Mouse (Mus musculus): Measurements from ENCODE around the gene Sirt4. TPM values are rescaled to one million over a fixed set of nuclear protein-coding genes. Genes with fewer than 3 reads are reported as not detected.

The Sirt4 gene
- polyA plus RNA-seq, 1 experiment = 6.3 TPM

DNA sequence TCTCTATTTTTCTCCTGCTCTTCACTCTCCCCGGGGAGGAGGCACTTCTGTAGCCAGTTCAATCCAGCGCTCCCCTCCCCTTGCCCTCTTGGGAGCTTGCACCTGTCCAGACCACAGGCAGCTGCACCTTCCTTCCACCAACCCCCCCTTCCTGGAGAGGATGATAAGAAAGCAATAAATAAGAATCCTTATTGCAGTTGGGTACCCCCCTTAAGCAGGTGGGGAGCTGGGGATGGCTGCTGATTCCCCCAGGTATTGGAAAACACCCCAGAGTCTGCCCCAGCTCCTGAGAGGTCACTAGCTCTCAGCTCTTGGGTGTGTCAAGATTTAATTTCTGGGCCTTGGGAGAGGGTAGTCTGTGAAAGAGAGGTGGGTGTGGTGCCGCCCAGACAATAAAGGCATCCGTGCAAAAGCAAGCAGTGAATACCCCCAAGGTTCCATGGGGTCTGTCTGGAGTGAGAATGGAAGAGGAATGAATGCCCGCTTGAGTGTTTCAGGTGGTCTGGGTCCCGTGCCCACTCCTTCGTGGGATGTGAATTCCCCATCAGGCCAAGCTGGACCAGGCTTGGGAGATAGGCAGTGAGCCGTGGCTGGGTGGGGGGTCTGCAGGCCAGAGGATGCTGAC is 48.7 kb downstream of the Sirt4 start:
- TF ChIP-seq GATA1 (IDR thresholded peaks at IDR 0.05; ENCODE audit: low read length) = no peak

DNA sequence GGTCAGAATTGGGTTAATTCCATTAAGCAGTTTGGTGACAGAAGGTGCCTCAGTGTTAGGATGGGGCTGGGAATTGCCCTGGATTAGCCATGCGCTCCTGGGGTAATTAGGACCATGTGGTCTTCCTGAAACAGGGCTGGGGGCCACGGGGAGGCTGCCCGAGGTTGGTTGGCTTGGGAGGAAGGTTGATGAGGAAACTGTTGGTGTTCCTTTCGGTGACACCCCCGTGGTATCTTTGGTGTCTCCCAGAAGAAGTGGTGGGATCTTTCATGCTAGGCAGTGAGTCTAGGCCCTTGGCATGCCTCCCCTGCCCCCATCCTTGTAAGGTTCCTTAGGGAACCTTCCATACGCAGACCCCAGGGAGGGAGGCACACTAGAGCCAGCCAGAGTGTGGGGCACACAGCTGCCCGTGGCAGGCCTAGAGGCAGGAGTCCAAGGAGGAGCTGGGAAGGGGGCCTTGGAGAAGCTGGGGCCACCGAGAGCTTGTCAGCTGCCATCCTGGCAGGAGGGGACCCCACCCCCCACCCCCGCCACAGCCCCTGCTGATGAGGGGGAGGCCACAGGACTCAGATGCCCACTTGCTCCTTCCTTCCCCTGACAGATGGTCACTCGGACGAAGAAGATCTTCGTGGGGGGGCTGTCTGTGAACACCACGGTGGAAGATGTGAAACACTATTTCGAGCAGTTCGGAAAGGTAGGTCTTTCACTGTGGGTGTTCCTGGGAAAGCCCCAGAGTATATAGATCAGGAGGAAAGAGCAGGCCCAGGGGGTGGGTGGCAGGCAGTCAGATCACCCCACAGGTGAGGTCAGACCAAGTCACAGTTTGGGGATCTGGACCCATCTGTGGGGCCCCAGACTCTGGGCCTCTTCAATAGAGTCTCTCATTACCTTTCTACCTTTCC is 49.4 kb downstream of the Sirt4 start:
- no peak for TF ChIP-seq GATA1 (IDR thresholded peaks at IDR 0.05; ENCODE audit: low read length)

DNA sequence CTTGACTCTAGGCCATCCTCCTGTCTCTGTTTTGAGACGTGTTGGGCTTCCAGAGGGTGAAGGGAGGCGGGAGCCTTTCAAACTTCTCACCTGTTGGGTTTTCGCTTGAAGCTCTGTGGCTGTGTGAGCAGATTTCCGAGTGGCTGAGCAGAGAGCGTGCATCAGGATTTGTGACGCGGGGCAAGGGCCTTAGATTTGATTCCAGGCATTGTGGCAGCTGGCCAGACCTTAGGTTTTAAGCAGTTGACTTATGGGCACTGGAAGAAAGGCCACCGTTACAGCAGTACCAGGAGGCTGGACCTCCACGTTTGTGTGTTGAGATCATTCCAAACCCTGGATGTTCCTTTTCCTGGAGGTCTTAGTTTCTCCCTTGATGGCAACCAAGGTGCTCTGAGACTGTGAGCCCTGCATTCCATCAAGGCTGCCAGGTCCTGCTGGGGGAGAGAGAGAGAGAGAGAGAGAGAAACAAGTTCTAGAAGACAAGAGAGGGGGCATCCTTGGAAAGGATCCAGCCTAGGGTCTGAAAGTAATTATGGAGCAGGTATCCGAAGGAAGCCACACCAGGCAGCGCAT is 50.2 kb downstream of the Sirt4 start:
- no peak for TF ChIP-seq GATA1 (IDR thresholded peaks at IDR 0.05; ENCODE audit: low read length)

DNA sequence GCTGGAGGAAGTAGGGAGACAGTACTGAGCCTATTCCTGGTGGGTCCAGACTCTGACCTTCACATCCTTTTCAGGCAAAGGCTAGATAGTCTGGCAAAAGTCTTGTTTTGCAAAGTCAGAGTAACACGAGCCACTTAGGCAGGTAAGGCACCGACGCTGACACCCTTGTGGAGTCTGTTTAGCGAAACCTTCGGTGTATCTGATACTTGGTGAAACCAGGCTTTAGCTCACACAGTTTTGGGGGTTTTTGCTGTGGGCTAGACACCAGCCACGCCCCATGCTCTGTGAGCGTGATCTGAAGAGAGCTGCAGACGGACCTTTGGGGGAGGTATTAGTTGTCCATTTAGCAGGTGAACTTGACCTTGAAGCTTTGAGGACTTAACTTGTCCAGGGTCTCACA is 51.3 kb downstream of the Sirt4 start:
- no peak for TF ChIP-seq GATA1 (IDR thresholded peaks at IDR 0.05; ENCODE audit: low read length)

DNA sequence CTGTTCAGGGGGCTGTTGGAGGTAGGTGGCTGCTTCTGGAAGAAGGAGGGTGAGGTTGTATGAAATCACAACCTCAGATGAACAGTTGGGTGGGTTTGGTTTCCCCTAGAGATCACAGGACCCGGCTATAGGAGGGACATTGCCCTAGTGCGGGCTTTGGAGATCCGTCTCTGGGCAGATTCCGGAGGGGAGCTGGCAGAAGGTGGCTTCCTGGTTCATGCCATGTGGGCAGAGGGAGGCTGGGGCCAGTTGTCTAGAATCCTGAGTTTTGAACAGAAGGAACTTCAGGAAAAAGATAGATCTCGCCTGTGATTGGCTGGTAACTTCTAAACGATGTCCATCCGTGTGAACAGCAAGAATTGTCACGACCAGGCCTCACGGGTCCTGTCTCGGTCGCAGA is 52.1 kb downstream of the Sirt4 start:
- TF ChIP-seq GATA1 (IDR thresholded peaks at IDR 0.05; ENCODE audit: low read length) = no peak

DNA sequence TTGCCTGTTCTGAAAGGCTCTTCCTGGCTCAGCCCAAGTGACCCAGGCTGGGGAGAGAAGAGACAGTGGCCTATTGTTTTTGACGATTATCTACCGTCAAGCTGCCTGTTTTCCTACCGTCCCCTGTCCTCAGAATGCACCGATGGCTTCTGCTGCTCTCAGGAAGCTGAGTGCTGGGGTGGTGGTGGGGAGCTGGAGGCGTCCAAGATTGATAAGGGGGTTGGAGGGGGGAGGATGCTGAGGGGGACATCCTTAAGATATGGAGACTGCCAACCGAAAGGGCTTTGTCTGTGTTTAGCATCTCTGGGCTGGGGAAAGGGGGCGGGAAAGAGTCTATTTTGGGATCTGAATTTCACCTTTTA is 52.6 kb downstream of the Sirt4 start:
- TF ChIP-seq GATA1 (IDR thresholded peaks at IDR 0.05; ENCODE audit: low read length) = no peak

DNA sequence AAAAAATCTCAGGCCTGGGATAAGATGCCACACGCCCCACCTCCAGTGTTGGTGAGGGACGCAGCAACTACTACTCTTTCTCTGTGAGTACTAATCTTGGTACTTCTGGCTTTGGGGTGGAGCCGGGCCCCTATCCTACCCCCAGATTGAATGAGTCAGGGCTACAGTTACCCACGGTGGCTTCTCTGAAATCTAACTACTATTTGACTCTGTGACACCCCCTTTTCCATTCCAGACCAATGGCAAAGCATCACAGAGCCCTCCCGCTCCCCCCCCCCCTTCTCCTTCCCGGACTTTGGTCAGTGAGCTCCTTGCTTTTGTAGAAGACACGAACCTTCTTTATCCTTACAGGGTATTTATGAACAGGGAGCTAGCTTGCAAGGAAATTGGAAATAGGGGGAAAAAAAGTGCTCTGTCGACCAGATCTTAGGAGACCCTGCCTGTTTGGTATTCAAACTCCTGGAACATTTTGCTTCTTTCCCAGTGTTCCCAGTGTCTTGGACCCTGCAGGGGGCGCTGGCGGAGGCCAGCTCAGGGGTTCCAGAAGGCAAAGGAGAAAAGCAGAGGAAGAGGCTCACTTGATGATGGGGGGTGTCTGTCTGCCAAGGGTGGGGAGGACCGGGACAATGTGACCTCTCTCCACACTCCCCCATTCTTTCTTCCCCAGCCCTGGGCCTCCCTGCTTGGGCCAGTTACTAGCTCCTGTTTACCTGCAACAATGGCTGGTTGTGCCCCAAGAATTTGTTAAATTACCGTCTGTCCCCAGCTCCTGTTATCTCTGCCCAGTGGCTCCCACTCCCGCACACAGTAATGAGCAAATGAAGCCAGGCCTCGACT is 53.2 kb downstream of the Sirt4 start:
- TF ChIP-seq GATA1 (IDR thresholded peaks at IDR 0.05; ENCODE audit: low read length) = no peak

DNA sequence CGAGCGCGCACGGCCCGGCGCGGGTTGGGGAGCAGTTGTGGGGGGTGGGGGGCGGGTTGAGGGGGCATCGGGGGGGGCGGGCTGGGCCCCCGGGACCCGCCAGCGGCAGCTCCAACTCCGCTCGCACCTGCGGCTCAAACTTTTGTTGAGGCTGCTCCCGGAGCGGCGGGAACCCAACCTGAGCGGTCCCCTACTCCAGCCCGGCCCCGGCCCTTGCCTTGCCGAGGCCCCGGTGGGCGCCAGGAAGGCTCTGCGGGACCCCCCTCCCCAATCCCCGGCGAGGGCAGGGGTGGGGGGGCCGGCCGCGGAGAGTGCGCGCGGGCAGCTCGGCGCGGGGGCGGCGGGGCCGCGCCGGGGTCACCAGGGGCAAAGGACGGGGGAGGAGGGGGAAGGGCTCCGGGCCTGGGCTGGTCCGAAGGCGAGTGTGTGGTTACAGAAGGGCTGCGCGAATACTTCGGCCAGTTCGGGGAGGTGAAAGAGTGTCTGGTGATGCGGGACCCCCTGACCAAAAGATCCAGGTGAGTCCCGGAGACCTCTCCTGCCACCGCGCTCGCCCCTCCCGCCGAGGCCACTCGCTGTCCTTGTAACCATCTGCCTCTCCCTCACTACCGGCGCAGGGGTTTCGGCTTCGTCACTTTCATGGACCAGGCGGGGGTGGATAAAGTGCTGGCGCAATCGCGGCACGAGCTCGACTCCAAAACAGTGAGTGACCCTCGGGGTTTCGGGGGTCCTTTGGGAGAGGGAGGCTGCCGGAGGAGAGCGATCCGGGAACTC is 54.2 kb downstream of the Sirt4 start:
- TF ChIP-seq GATA1 (IDR thresholded peaks at IDR 0.05; ENCODE audit: low read length) = no peak

DNA sequence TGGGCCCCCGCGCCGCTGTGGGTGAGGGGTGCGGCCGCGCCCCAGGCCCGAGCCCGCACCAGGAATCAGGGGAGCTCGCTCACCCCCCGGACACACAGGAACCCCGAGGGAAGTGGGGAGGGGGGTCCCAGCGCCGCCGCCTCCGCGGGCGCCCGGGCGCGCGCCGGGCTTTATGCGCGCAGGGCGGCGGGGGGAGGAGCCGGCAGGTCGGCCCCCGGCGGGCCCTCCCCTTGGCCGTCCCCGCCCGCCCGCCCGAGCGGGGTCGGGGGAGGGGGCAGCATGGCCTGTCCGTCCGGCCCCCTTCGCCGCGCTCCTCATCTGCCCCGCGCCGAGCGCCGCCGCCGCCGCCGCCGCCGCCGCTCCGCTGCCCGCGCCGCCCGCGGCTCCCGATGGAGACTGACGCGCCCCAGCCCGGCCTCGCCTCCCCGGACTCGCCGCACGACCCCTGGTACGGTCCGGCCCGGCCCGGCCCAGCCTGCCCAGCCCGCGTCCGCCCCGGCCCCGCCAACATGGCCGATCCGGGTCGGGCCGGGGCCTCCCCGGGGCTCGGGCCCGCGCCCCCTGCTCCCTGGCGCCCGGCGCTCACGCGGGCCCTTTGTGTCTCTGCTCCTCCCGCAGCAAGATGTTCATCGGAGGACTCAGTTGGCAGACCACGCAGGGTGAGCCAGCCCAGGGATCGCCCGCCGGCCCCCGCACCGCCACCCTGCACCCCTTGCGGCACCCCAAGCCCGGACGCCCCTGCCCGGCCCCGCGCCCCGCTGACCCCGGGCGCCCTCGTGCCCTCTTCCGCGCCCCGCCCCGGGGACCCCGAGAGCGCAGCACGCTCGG is 55.0 kb downstream of the Sirt4 start, which contains the start of gene Msi1:
Msi1 (plus strand) TSS at position 241 of the 828 bp plus-strand sequence.
- no peak for TF ChIP-seq GATA1 (IDR thresholded peaks at IDR 0.05; ENCODE audit: low read length)

DNA sequence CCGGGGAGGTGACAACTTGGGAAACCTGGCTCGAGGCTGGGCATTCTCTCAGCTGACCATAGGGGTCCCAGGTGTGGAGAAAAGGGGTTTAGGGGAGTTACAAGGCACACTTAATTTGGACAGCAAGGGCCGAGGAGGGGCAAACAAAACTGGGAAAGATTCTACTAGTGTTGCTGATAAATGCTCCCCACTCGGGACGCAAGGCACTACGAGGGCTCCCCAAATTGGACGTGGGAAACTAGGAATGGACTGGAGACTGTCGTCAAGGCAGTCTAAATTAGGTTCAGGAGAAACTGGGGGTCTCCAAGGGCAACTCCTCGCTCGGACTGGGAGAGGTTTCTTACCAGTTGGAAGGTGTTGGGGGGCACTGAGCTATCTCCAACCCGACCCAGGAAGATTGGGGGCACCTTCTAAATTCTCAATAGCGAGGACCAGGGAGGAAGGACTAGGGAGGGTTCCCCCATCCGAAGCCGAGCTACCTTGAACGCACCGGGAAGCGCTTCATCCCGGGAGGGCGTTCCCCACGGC is 55.6 kb downstream of the Sirt4 start:
- TF ChIP-seq GATA1 (IDR thresholded peaks at IDR 0.05; ENCODE audit: low read length) = no peak

Other genes starting within 250 kb of the Sirt4 start
- 24.1 and 32.1 TPM in 2 replicates for gene Pop5, start 248.9 kb downstream of the Sirt4 start, polyA plus RNA-seq (2012)
- gene Rnf10, start 211.8 kb downstream of the Sirt4 start, polyA plus RNA-seq (2012) = 270 and 383 TPM in 2 replicates
- gene Coq5, start 205.1 kb downstream of the Sirt4 start, polyA plus RNA-seq (2012) = 23.8 and 27.3 TPM in 2 replicates
- 399 and 435 TPM in 2 replicates for gene Dynll1, start 183.7 kb downstream of the Sirt4 start, polyA plus RNA-seq (2012)
- gene Srsf9, start 157.5 kb downstream of the Sirt4 start, polyA plus RNA-seq (2012) = 146 and 183 TPM in 2 replicates
- gene Gatc, start 143.5 kb downstream of the Sirt4 start, polyA plus RNA-seq (2012) = 16.0 and 21.8 TPM in 2 replicates
- gene Triap1, start 143.5 kb downstream of the Sirt4 start, polyA plus RNA-seq (2012) = 3.4 and 10.5 TPM in 2 replicates
- gene Cox6a1, start 135.7 kb downstream of the Sirt4 start, polyA plus RNA-seq (2012) = 2,043 and 2,441 TPM in 2 replicates
- 2.4 TPM in 2 replicates for gene Msi1, start 55.1 kb downstream of the Sirt4 start, polyA plus RNA-seq (2012)
- not detected in 2 replicates for gene Pla2g1b, start 18.5 kb downstream of the Sirt4 start, polyA plus RNA-seq (2012)
- 44.1 and 45.2 TPM in 2 replicates for gene Pxn, start 22.0 kb upstream of the Sirt4 start, polyA plus RNA-seq (2012)
- gene Rplp0, start 74.7 kb upstream of the Sirt4 start, polyA plus RNA-seq (2012) = 976 and 1,161 TPM in 2 replicates
- gene Gcn1l1, start 80.5 kb upstream of the Sirt4 start, polyA plus RNA-seq (2012) = 110 and 131 TPM in 2 replicates
- 77.6 and 89.0 TPM in 2 replicates for gene Rab35, start 147.2 kb upstream of the Sirt4 start, polyA plus RNA-seq (2012)
- gene Bicdl1, start 246.9 kb upstream of the Sirt4 start, polyA plus RNA-seq (2012) = 6.0 and 7.3 TPM in 2 replicates

All from G1E-ER4 (cell line).